Comparison of ENCODE assay signal across 27 mouse cellular contexts in the genomic region with DNA sequence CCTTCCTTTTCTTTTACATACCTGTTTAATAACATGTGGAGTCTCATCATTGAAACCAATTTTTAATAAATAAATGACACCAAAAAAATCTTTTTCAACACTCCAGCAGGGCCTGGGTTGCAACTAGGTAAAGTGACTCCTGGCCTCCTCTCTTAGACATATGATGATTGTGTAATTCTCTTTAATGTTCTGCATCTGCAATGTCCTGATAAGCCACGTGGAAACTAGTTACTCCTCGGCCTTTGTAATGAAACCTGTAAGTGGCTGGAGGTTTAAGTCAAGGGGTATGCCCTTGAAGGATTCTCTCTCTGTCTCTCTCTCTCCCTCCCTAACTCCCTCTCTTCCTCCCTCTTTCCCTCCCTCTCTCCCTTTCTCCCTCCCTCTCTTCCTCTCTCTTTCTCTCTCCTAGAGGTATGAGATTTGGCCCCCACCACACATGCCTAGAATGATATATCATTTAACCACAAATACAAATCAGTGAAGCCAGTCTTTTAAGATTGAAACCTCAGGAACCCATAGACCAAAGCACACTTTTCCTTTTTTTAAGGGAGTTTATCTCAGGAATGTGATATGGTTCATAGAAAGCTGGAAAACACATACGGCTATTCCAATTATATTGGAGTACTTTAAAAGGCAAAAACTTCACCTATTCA. TPM values are rescaled to one million over a fixed set of nuclear protein-coding genes. Genes with fewer than 3 reads are reported as not detected.
"Had no signal": no experiment of that assay in that cellular context is flagged by ENCODE, and none has a peak within 500 bp of the region (broad histone marks: within the 10 kb centered on the region; RNA-seq: fewer than 3 reads in every experiment).

No protein-coding gene starts in this region.

- DNase-seq: kidney, adult 8-10 months; kidney, postnatal 10 days; kidney, postnatal 4 days; left cerebral cortex, postnatal 4 days; lung, adult 2 months; retina, postnatal 1 day; right cerebral cortex, postnatal 25 days; thymus, adult 18-20 months; thymus, postnatal 36 days had no signal

- H3K9me3 ChIP-seq: kidney, embryonic 15.5 days; limb, embryonic 12.5 days; limb, embryonic 15.5 days; midbrain, embryonic 12.5 days; midbrain, embryonic 15.5 days; neural tube, embryonic 13.5 days had no signal

- H3K27ac ChIP-seq: kidney, embryonic 15.5 days; limb, embryonic 12.5 days; limb, embryonic 15.5 days; liver, embryonic 12.5 days; macrophage; midbrain, embryonic 12.5 days; midbrain, embryonic 15.5 days; neural tube, embryonic 13.5 days had no signal

- H3K36me3 ChIP-seq: kidney, embryonic 15.5 days; limb, embryonic 12.5 days; midbrain, embryonic 12.5 days; midbrain, embryonic 15.5 days; neural tube, embryonic 13.5 days had no signal

- H3K4me2 ChIP-seq: kidney, embryonic 15.5 days; limb, embryonic 12.5 days; limb, embryonic 15.5 days; midbrain, embryonic 12.5 days; midbrain, embryonic 15.5 days; neural tube, embryonic 13.5 days had no signal

- ATAC-seq: liver, embryonic 12.5 days; midbrain, embryonic 15.5 days had no signal

- H3K4me3 ChIP-seq: kidney, embryonic 15.5 days; limb, embryonic 12.5 days; limb, embryonic 15.5 days; liver, embryonic 12.5 days; megakaryocyte, embryonic 14.5 days; midbrain, embryonic 12.5 days; midbrain, embryonic 15.5 days; neural tube, embryonic 13.5 days had no signal

- H3K27me3 ChIP-seq: kidney, embryonic 15.5 days; limb, embryonic 12.5 days; limb, embryonic 15.5 days; liver, embryonic 12.5 days; megakaryocyte, embryonic 14.5 days; midbrain, embryonic 12.5 days; midbrain, embryonic 15.5 days; neural tube, embryonic 13.5 days had no signal

- H3K9ac ChIP-seq: kidney, embryonic 15.5 days; limb, embryonic 12.5 days; limb, embryonic 15.5 days; liver, embryonic 12.5 days; midbrain, embryonic 12.5 days; midbrain, embryonic 15.5 days; neural tube, embryonic 13.5 days had no signal

RNA-seq across cellular contexts. Expression of a gene that starts 20.0 kb away (rescaled TPM):
- total RNA-seq: layer of hippocampus, adult 18-20 months; monocyte, adult 5-6 weeks; neutrophil, adult 5-6 weeks had no signal
- polyA plus RNA-seq: liver, embryonic 12.5 days; liver, embryonic 16.5 days; lung, adult 2 months; lung, embryonic 16.5 days; macrophage; myocyte; spleen, adult 2 months; testis, adult 2 months; urinary bladder, adult 2 months had no signal

RNA-seq across cellular contexts. Expression of a gene that starts 26.2 kb away (rescaled TPM):
- total RNA-seq: monocyte, adult 5-6 weeks had no signal
- polyA plus RNA-seq: liver, embryonic 12.5 days; liver, embryonic 16.5 days; lung, adult 2 months; lung, embryonic 16.5 days; macrophage; myocyte; spleen, adult 2 months; testis, adult 2 months had no signal

RNA-seq across cellular contexts. Expression of a gene that starts 56.8 kb away (rescaled TPM):
- total RNA-seq: monocyte, adult 5-6 weeks; neutrophil, adult 5-6 weeks had no signal
- polyA plus RNA-seq: macrophage, myocyte had no signal
